Mouse (Mus musculus) heart, postnatal 25 days (tissue): ENCODE data around the gene Gtse1. TPM values are rescaled to one million over a fixed set of nuclear protein-coding genes. Genes with fewer than 3 reads are reported as not detected.

Source experiments
- DNase-seq: peaks from one replicate; pipeline ENCODE4 v3.0.0; 2022; ENCODE audit warnings: low spot score
- intact Hi-C: fragments of 180-260 bp; cut with DNase I; formaldehyde crosslinking; loops from one replicate; pipeline ENCODE4 v1.15.1; 2025
- total RNA-seq, 2 experiments: library from RNA; stranded (reverse); gene quantifications; 2 replicates each; pipeline ENCODE4 v1.2.3; 2021

The Gtse1 gene
- total RNA-seq, result under 1 TPM; 0.34 to 0.39 TPM

DNA sequence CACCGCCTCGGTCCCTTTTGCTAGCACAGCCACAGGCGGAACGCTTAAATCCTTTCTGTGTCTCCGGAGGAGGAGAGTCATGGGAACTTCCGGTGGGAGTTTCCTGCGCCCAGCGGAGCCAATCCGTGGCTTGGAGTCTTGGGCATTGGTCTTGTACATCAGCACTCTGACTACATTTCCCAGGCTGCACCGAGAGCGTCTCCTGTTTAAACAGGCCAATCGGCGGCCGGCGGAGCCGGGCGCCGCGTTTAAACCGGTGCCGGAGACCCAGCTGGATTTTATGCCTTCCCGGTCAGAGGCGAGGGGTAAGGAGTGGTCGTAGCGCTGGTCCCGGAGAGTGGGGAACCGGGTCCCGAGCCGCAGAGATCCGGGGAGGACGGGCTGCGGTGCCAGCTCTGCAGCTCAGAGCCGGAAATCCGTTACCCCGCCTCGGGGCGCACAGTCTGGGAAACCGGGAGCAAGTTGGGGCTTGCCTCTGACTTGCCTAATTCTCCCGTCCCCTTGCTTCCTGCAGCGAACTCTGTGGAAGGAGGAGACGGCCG is at the start of gene Gtse1:
TSS of gene Gtse1 (plus strand) at position 256 of the 542 bp plus-strand sequence.
- DNase-seq, result peak; percentile 89
- intact Hi-C loops, result loop anchor here (2.0 kb wide), 3 partner anchors 19 to 47 kb away; partner anchors contain the start of gene Trmu

DNA sequence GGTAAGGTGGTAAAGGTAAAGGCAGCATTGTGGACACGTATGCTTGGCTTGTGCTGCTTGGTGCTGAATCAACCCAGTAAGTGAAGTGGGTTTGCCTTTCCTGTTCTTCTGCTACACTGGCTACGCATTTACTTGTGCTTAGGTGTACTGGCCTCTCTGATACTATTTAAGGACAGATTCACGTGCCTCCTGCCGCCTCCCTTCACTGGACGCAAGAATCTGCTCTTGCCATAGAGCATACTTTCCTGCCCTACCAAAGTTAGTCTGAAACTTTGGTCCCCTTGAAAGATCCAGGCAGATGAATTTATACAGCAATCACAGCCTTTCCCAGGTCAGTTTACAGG is 49.1 kb upstream of the Gtse1 start:
- intact Hi-C loops, result loop anchor here (5.0 kb wide), 2 partner anchors 67 to 73 kb away; partner anchors contain the start of gene Trmu
- DNase-seq, result no peak

GRCm38 (mm10) chr15:85810806-85811521 is 48.6 kb upstream of the Gtse1 start:
- peak; percentile 65 for DNase-seq
- intact Hi-C loops, result loop anchor here (5.0 kb wide), 2 partner anchors 66 to 74 kb away; partner anchors contain the start of gene Trmu

DNA sequence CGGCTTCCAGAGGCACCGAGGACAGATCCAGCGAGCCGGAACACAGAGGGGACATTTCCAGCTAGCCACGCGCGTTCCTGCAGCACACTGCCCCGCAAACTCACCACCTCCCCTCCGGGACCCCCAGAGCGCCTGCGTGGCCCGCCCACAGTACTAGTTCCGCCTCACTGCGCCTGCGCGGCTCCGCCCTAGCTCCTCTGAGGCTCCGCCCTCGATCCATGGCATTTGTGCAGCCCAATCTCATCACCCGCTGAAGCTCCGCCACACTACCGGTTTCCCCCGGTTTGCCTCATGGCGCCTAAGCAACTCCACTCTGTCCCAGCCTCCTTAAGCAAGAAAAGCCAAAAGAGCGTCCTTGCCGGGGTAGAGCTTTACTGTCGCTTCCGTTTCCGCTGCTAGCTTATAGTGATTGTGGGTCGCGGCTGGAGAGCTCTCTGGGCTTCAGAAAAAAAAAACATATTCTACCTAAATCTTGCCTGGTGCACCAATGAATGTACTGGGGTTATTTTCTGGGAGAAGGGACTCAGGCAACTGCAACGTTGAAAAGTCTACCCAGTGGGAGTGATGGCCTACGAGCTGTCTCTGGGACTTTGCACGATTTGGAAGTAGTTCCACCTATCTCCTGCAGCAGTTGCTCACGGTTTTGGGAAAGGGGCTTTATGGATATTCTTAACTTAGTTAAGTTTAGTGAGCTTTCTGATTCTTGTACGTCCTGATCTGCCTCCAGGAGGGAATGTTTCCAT is 47.8 kb upstream of the Gtse1 start, which contains the start of gene Cdpf1:
TSS of gene Cdpf1 (minus strand) at position 163 of the 743 bp plus-strand sequence.
- DNase-seq, result peak; percentile 97
- intact Hi-C loops, result loop anchor here (2.0 to 5.0 kb wide), 3 partner anchors 47 to 74 kb away; partner anchors contain the start of genes Gtse1 and Trmu

DNA sequence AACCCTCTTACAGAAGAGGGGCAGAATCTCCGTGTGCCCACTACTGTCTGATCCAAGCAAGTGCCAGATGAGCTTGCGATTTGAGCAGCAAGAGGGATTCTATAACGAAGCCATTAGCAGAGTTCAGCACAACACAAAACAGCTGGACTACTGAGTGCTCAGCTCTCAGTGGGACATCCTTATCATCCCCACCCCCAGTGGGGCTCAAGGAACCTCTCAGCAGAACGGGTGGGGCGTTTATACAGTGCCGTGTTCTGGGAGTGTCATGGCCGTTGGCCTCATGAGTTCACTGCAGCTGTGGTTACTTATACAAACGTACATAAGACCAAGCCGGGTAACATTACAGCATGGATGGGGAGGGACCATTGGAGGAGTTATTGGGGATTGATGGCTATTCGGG is 46.1 kb upstream of the Gtse1 start:
- DNase-seq, result no peak
- intact Hi-C loops, result loop anchor here (2.0 to 5.0 kb wide), 3 partner anchors 45 to 76 kb away; partner anchors contain the start of genes Gtse1 and Trmu

- intact Hi-C loops, result no loop called here
- DNase-seq, result no peak
Observed at GRCm38 (mm10) chr15:85821203-85822010, 38.1 kb upstream of the Gtse1 start, which contains the start of gene Pkdrej. Pkdrej (minus strand) TSS chr15:85821734.

DNA sequence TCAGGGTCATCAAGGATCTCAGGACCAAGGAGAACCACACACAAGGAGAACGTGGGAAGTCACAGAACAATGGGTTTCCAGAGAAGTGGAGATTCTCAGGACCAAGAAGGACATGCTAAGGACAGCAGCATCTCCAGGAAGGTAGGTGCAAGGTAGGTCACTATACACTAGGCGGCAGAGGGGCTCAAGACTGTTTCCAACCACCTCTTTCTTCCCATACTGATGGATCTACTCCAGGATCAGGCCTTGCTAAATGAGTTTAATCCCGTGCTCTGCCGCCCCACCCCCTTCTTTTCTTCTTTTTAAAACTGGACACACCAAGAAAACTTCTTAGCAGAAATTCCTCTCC is 37.6 kb upstream of the Gtse1 start:
- no peak for DNase-seq
- intact Hi-C loops, result no loop called here

GRCm38 (mm10) chr15:85826676-85827075 is 32.9 kb upstream of the Gtse1 start:
- no peak for DNase-seq
- intact Hi-C loops, result no loop called here

DNA sequence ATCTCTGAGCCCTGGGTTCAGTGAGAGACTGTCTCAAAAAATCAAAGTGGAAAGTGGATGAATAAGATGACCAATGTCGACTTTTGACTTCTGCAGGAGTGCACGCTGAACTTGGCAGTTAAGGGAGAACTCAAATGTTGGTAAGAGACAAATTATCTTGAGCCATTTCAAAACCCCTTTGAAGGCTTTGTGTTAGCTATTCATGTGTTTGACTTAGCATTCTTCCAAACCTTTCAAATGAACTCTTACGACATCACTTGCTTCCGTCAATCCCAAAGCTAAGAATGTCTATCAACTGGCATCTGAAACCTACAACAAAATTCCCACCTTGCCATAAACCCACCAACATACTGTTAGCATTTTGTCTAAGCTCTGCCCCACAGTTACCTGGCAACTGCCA is 31.5 kb upstream of the Gtse1 start:
- DNase-seq, result no peak
- intact Hi-C loops, result no loop called here

DNA sequence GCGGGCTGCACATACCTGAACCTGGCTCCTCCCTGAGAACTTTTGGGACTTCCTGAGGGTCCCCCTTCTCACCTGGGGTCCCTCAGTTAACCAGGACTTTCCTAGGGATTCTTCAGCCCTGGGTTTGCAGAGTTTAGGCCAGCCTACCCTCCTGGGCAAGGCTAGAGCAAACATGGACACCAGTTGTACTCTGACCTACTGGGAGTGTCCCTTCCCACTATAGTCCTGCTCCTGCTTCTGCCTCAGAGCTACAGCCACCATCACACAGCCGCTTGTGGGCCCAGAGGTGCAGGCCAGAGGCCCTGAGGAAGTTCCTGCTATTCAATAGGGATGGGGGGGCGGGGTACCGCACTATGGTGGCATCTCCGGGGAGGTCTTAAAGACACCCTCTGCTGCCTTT is 30.1 kb upstream of the Gtse1 start:
- DNase-seq, result no peak
- intact Hi-C loops, result no loop called here

DNA sequence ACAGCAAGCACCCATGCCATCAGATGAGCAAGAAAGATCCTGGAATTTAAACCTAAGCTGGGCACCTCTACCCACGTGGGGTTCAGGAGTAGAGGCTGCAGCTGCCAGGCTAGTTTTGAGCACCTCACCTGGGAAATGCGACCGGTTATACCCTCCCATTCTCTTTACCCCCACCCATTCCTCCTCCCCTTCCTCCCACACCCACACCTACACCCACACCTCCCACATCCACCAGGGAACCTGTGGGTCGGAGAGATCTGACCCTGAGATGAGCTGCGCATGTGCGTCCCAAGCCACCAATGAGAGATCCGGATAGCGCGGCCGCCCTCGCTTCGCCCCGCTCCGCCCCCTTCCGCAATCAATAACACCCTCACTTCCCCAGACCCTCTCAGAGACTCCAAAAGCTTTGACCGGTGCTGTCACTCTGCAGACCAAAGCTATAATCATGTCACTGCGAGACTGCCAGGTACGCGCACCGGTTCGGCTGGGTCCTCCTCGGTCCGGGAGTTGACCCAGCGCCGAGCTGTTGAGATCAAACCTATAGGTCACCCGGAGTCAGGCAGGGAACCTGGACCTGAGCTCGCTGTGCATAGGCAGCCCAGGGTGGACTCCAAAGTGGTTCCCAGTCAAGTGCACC is 27.5 kb upstream of the Gtse1 start, which contains the start of gene Ttc38:
TSS of gene Ttc38 (plus strand) at position 353 of the 637 bp plus-strand sequence.
- peak; percentile 75 for DNase-seq
- intact Hi-C loops, result no loop called here

DNA sequence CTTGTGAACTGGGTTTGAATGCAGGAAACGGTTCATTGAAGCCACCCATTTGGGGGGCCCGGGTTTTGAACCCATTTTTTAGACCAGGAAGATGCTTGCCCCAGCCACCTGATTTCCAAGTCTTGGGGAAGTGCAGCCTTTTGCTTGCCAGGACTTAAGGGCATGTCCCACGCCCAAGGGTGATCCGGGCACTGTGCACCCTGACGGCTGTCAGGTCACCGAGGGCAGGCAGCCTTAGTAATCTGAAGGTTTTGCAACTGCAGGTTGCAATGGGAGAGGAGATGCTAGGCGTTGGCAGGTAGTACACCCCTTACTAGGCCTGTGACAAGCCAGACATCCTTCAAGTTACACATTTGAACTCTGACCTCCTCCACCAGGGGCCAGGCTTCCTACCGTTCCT is 26.9 kb upstream of the Gtse1 start:
- DNase-seq, result no peak
- intact Hi-C loops, result no loop called here

DNA sequence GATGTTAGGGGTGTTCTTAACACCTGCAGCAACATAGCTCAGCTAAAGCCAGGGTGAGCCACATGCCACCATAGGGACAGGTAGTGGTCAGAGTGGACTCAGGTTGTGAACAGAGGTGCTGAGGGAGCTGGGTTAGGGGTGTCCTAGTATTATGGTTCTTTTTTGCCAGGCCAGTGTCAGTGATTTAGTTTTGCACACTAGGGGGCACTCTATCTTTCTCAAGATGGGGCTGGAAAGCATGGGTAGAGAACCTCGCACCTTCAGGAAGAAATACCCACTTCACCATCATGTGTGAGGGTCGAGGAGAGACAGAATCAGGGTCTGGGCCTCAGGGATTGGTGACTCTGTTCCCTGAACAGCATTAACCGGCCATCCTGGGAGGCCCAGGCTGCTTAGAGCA is 24.2 kb upstream of the Gtse1 start:
- no peak for DNase-seq
- intact Hi-C loops, result loop anchor here (2.0 kb wide), 1 partner anchor 23 kb away; the partner anchor contains the start of gene Gtse1

GRCm38 (mm10) chr15:85836887-85837286 is 22.7 kb upstream of the Gtse1 start:
- intact Hi-C loops, result no loop called here
- DNase-seq, result no peak

GRCm38 (mm10) chr15:85840983-85841382 is 18.6 kb upstream of the Gtse1 start:
- DNase-seq, result no peak

GRCm38 (mm10) chr15:85841796-85842360 is 17.7 kb upstream of the Gtse1 start:
- no peak for DNase-seq
- intact Hi-C loops, result no loop called here

More at GRCm38 (mm10) chr15:85840983-85841382, 18.6 kb upstream of the Gtse1 start:
- intact Hi-C loops, result no loop called here

- intact Hi-C loops, result no loop called here
Observed at GRCm38 (mm10) chr15:85845071-85845470, 14.5 kb upstream of the Gtse1 start.

DNA sequence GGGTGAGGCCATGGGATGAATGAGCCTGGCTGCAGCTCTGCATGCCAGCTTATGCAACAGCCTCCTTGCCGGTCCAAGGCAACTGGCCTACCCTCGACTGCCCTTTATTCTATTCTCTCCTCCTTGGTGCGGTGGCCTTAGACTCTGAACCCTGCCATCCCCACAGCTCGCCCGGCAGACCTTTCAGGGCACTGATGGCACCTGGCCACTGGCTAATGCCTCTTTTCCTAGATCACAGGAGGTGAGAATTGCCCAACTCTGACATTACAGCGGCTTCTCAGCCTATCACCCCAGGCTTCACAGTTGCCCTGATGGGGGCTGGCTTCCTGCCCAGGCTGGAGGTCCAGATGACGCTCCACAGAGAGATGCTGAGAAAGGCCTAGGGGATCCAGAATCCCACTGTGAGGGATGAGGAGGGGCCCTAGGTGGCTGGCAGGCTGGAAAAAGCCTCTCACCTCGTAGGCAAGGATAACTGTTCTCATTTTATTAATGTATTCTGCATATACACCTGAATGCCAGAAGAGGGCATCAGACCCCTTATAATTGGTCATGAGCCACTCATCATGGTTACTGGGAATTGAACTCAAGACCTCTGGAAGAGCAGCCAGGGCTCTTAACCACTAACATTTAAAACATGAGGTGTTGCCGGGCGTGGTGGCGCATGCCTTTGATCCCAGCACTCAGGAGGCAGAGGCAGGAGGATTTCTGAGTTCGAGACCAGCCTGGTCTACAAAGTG is 7.7 kb upstream of the Gtse1 start:
- intact Hi-C loops, result no loop called here
- no peak for DNase-seq

More at GRCm38 (mm10) chr15:85845071-85845470, 14.5 kb upstream of the Gtse1 start:
- no peak for DNase-seq
